Mouse (Mus musculus): ENCODE measurements around the gene Zfp286. TPM values are rescaled to one million over a fixed set of nuclear protein-coding genes. Genes with fewer than 3 reads are reported as not detected.
"Not testable (repeated sequence)": the region's sequence is repeated elsewhere in the genome, so short reads cannot be mapped to it uniquely, and the experiment has no call there.

The Zfp286 gene
- total RNA-seq, 2 experiments from 2014 or later, result 24.3 to 33.1 TPM

GRCm38 (mm10) chr11:62757906-62758305, 31.4 kb downstream of the Zfp286 start:
- no peak for TF ChIP-seq CTCF (conservative IDR thresholded peaks at IDR 0.05)
- Histone ChIP-seq H3K27ac (no peak overlapping the region), H3K4me3 (no peak overlapping the region)
- no peak for DNase-seq (ENCODE audit: low spot score in 2 of 2)

- peak overlapping the region; percentile 59 for H3K4me3 ChIP-seq
- no peak for TF ChIP-seq CTCF (conservative IDR thresholded peaks at IDR 0.05)
Observed at GRCm38 (mm10) chr11:62757143-62757507, 32.1 kb downstream of the Zfp286 start.

GRCm38 (mm10) chr11:62756456-62757142, 32.7 kb downstream of the Zfp286 start:
- Histone ChIP-seq H3K4me3 (peak overlapping the region; percentile 59), H3K27ac (peak overlapping the region; percentile 1; the same call in 1 of the 2 replicates)
- peak; percentile 99 for TF ChIP-seq CTCF (conservative IDR thresholded peaks at IDR 0.05)
- DNase-seq (ENCODE audit: low spot score in 2 of 2), result peak; percentile 88

More at GRCm38 (mm10) chr11:62757143-62757507, 32.1 kb downstream of the Zfp286 start:
- no peak for DNase-seq (ENCODE audit: low spot score in 2 of 2)
- H3K27ac ChIP-seq, result peak overlapping the region; percentile 1; the same call in 1 of the 2 replicates

- H3K27ac ChIP-seq, result no peak within 1 kb of the TSS
- no peak within 1 kb of the TSS for H3K4me3 ChIP-seq
- DNase-seq (ENCODE audit: low spot score in 2 of 2), result no peak
- TF ChIP-seq CTCF (conservative IDR thresholded peaks at IDR 0.05), result no peak
Observed at GRCm38 (mm10) chr11:62752780-62753179, 36.5 kb downstream of the Zfp286 start, which contains the start of gene Gm10428. TSS of gene Gm10428 (plus strand) at chr11:62753100.

GRCm38 (mm10) chr11:62752191-62752590, 37.1 kb downstream of the Zfp286 start:
- Histone ChIP-seq H3K4me3 (no peak overlapping the region), H3K27ac (no peak overlapping the region)
- no peak for TF ChIP-seq CTCF (conservative IDR thresholded peaks at IDR 0.05)
- DNase-seq (ENCODE audit: low spot score in 2 of 2), result no peak

GRCm38 (mm10) chr11:62749445-62749844, 39.8 kb downstream of the Zfp286 start:
- not testable (repeated sequence) for H3K27ac ChIP-seq; DNase-seq (ENCODE audit: low spot score in 2 of 2); H3K4me3 ChIP-seq

- TF ChIP-seq CTCF (conservative IDR thresholded peaks at IDR 0.05), result no peak
- DNase-seq (ENCODE audit: low spot score in 2 of 2), result no peak
- Histone ChIP-seq H3K27ac (no peak overlapping the region), H3K4me3 (no peak overlapping the region)
Observed at GRCm38 (mm10) chr11:62748062-62748461, 41.2 kb downstream of the Zfp286 start.

GRCm38 (mm10) chr11:62747227-62747626, 42.0 kb downstream of the Zfp286 start:
- DNase-seq (ENCODE audit: low spot score in 2 of 2), result no peak
- Histone ChIP-seq H3K4me3 (no peak overlapping the region), H3K27ac (no peak overlapping the region)
- TF ChIP-seq CTCF (conservative IDR thresholded peaks at IDR 0.05), result no peak

GRCm38 (mm10) chr11:62746001-62746533, 43.2 kb downstream of the Zfp286 start:
- TF ChIP-seq CTCF (conservative IDR thresholded peaks at IDR 0.05), result peak; percentile 72
- peak; percentile 54 to 66 for DNase-seq (ENCODE audit: low spot score in 2 of 2)
- Histone ChIP-seq H3K27ac (peak overlapping the region; percentile 58; the same call in 1 of the 2 replicates), H3K4me3 (peak overlapping the region; percentile 65)

- TF ChIP-seq CTCF (conservative IDR thresholded peaks at IDR 0.05), result peak; percentile 96
- DNase-seq (ENCODE audit: low spot score in 2 of 2), result peak; percentile 41 to 72
- Histone ChIP-seq H3K4me3 (no peak overlapping the region), H3K27ac (no peak overlapping the region)
Observed at GRCm38 (mm10) chr11:62744103-62744502, 45.2 kb downstream of the Zfp286 start.

- H3K4me3 ChIP-seq, result no peak overlapping the region
- TF ChIP-seq CTCF (conservative IDR thresholded peaks at IDR 0.05), result no peak
- no peak overlapping the region for H3K27ac ChIP-seq
- DNase-seq (ENCODE audit: low spot score in 2 of 2), result no peak
Observed at GRCm38 (mm10) chr11:62742261-62742957, 46.9 kb downstream of the Zfp286 start.

- Histone ChIP-seq H3K4me3 (no peak overlapping the region), H3K27ac (no peak overlapping the region)
- DNase-seq (ENCODE audit: low spot score in 2 of 2), result no peak
- TF ChIP-seq CTCF (conservative IDR thresholded peaks at IDR 0.05), result no peak
Observed at GRCm38 (mm10) chr11:62741186-62741585, 48.1 kb downstream of the Zfp286 start.

GRCm38 (mm10) chr11:62732665-62733064, 56.6 kb downstream of the Zfp286 start:
- no peak for DNase-seq (ENCODE audit: low spot score in 2 of 2)
- Histone ChIP-seq H3K27ac (no peak overlapping the region), H3K4me3 (no peak overlapping the region)
- no peak for TF ChIP-seq CTCF (conservative IDR thresholded peaks at IDR 0.05)
